Mouse (Mus musculus) left cerebral cortex, postnatal 14 days (tissue): ENCODE data around the gene Gys1. TPM values are rescaled to one million over a fixed set of nuclear protein-coding genes. Genes with fewer than 3 reads are reported as not detected.
"Not testable (repeated sequence)": the region's sequence is repeated elsewhere in the genome, so short reads cannot be mapped to it uniquely, and the experiment has no call there.

Experiments used
- DNase-seq, 2 experiments: peaks; one replicate each; pipeline ENCODE4 v3.0.0; 2021 to 2022; ENCODE audit warnings: low spot score in 2 of 2, mixed read lengths in 1 of 2
- intact Hi-C: fragments of 180-260 bp; cut with DNase I; formaldehyde crosslinking; loops from one replicate; pipeline ENCODE4 v1.15.1; 2025
- total RNA-seq, 2 experiments: library from RNA; stranded (reverse); gene quantifications; 2 replicates each; pipeline ENCODE4 v1.2.3; 2021

Gys1 gene
- total RNA-seq, 2 experiments from 2014 or later: 14.4 to 16.3 TPM

DNA sequence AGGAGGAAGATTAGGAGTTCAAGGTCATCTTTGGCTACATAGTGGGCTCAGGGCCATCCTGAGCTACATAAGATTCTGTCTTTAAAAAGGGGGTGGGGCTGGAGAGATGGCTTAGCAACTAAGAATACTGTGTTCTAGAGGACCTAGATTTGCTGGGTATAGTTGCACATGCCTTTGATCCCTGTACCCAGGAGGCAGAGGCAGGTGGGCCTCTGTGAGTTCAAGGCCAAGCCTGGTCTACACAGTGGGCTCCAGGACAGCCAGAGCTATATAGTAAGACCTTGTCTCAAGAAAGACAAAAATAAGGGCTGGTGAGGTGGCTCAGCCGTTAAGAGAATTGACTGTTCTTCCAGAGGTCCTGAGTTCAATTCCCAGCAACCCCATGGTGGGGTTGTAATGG is 15.3 kb downstream of the Gys1 start:
- intact Hi-C loops: no loop called here
- DNase-seq: no peak

DNA sequence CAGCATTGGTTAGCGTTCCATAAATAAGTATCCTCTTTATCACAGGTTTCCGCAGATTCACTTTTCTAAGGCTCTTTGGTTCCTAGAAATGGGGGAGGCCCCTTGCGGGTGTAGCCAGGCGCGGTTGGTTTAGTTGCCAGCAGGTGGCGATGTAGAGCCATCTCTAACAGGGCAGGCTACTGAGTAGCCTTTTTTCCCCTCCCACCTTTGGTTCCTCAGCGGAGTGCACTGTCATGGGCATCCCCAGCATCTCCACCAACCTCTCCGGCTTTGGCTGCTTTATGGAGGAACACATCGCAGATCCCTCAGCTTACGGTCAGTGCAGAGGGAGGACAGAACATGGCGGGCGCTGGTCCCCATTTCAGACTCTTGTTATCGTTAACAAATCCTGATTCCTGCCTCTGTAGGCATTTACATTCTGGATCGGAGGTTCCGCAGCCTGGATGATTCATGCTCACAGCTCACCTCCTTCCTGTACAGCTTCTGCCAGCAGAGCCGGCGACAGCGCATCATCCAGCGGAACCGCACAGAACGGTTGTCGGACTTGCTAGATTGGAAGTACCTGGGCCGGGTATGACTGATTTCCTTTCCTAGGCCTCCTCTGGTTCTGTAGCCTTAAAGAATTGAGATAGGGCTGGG is 16.8 kb downstream of the Gys1 start:
- intact Hi-C loops: no loop called here
- peak; percentile 92 for DNase-seq

DNA sequence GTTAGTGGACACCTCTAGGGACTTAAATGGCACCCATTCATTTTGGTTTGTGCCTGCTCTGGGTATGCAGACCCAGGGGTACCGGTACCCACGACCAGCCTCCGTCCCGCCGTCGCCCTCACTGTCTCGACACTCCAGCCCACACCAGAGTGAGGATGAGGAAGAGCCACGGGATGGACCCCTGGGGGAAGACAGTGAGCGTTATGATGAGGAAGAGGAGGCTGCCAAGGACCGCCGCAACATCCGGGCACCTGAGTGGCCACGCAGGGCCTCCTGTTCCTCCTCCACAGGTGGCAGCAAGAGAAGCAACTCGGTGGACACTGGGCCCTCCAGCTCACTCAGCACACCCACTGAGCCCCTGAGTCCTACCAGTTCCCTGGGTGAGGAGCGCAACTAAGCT is 20.3 kb downstream of the Gys1 start:
- intact Hi-C loops: no loop called here
- DNase-seq: no peak

DNA sequence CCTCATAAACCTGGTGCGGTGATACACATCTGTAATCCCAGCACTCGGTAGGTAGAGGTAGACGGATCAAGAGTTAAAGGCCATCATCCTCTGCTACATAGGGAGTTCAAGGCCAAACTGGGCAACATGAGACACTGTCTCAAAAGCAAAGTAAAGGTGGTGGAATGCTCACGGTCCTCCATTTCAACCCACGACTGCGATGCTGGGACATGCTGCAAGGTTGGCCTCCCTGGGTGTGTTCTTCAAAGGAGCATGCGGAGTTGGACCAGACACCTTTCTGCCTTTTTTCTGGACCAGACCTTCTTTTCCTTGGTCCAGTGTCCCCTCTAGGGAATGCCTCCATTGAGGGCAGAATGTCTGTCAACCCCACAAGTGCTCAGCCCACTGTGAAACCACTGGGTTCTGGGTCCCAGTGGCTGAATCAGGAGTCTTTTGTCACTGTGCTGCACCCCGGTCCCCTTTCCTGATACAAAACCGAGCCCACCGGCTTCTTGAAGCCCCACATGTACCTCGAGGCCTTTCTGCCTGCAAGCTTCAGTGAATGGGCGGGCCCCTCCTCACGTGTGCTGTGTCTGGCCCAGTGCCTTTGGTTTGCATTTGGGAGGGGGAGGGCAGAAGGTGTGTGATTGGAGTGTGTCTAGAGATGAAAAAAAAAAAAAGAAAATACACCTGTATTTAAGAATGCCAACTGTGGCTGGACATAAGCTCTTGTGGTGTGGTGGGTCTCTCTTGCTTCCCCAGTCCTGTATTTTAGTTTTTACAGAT is 21.5 kb downstream of the Gys1 start:
- DNase-seq: no peak
- intact Hi-C loops: no loop called here

DNA sequence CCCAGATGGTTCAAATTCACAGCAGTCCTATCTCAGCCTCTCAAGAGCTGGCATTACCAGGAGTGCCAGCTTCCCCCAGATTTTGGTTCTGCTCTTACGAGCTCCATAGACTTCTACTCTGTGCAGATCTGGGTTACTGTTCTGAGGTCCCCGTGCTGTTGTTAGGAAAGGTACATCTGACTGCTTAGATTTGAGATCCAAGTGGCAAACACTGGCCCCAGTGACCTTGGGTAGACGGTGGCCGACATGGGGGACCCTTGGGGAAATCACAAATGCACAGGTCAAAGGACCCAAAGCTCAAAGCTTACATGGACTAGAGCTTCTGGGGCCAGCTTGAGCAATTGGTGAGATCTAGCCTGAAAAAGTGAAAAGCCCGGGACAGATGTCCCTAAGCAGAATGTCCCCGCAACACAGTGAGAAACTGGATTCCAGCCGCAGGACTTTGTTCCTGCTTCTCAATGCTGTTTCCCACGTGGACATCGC is 22.1 kb downstream of the Gys1 start:
- intact Hi-C loops: no loop called here
- no peak for DNase-seq

DNA sequence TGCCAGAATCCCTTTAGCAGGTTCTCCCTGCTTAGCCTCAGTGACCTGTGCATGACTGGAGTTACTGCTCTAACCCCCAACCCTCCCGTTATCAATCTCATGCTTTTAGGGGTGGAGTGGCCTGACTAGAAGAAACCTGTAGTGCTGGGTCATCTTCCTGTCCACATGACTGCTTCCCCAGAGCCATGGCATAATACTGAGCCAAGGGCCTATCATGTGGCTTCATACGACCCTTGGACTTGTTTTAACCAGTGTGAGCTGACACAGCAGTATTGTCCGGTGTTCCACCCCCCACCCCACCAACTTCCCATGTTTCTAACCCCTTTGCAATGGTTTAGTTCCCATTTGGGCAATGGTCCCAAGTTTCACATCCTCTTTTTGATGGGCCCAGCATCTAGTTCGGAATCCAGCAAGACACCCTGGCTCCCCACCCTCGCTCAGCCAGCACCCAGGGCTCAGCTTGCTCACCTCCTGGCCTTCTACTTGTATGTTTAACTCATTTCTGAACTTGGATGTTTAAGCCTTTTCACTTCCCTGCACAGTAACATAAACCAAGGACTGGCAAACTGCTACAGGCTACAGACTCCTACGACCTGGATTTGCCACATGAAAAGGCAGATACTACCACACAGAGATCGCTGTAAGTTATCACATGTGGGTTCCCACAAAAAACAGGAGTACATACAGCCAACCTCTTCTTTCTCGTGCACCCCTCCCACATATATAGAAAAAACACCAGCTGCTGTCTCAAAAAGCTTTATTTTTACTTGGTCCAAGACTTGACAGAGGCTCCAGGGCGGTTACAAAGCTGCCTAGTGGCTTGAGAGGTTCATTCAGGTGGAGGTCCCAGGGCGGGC is 22.8 kb downstream of the Gys1 start:
- intact Hi-C loops: no loop called here
- DNase-seq: peak in 1 of 2 experiments; percentile 61

DNA sequence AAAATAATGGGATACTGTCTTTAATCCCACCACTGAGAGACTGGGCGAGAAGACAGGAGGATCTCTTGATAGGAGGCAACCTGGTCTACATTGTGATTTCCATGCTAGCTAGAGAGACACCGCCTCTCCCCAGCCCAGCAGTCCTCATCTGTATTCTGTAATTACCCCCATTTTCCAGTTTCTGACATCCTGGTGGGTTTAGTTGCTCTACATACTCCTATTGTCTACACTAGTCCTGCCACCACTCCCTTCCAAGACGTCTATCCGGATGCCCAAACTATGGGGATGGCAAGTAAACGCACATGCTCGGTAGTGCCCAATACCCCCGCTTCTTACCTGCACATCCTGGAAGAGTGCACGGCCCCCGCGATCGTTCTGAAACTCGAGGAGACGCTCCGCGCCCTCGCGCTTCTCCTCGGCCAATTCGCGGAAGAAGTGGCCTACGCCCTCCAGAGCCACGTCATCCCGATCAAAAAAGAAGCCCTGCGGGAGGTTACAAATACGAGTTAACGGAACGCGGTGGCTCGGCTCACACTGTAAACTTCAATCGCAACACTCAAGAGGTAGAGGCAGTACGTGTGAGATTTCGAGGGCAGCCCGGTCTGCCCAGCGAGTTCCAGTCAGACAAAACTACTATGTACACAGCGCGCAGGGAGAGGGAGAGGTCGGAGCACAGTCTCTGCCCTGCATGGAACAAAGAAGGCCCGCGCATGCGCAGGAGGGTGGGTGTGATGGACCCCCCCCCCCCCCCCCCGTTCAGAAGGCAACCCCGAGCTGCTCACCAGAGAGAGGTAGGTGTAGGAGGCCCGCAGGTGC is 24.3 kb downstream of the Gys1 start:
- peak; percentile 78 to 80 for DNase-seq
- intact Hi-C loops: no loop called here

DNA sequence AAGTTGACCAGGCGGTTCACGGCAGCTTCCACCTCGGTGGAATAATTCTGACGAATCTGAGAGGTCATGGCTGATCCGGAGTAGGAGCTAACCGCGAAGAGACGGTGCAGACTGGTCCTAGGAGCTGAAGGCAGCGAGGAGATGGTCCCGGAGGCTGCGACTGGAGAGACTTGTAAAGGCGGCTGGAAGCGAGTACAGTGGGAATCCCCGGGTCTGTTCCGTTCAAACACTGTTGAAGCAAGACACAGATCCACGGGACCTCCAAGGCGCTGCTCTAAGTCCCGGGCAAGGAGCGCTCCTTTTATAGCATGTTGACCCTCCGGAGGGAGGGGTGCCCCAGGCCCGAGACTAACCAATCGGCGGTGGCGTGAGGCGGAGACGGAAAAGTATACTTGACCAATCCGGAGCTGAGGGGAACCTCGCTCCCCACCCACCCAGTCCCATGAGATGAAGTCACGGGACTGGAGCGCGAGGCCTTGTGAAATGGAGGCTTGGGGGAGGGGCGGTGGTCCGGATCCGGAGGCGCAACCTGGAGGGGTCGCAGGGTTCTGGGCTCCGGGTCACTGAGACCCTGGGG is 25.0 kb downstream of the Gys1 start, which contains the start of gene Ftl1:
Ftl1 (minus strand) TSS at position 321 of the 577 bp plus-strand sequence.
- intact Hi-C loops: loop anchor here (10.0 kb wide), 1 partner anchor 245 kb away; the partner anchor contains the start of gene Dbp
- DNase-seq: peak; percentile 97 to 99

DNA sequence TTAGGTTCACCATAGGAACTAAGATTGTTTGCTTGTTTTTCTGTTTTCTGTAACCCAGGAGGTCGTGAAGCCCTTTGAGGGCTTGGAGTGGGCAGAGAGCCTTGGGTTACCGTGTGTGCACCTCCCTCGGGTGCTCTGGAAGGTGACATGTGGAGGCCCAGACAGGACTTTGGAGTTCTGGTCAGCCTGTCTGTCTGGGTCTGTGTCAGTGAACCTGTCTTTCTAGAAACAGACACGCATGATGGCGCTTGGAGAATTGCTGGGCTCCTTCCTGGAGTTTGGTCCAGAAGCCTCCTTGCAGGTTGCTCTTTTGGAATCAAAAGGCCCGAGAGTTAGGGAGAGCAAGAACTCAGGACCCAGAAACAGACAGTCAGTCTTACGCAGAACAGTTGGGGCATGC is 25.7 kb downstream of the Gys1 start:
- no peak for DNase-seq
- intact Hi-C loops: loop anchor here (10.0 kb wide), 1 partner anchor 244 kb away; the partner anchor contains the start of gene Dbp

DNA sequence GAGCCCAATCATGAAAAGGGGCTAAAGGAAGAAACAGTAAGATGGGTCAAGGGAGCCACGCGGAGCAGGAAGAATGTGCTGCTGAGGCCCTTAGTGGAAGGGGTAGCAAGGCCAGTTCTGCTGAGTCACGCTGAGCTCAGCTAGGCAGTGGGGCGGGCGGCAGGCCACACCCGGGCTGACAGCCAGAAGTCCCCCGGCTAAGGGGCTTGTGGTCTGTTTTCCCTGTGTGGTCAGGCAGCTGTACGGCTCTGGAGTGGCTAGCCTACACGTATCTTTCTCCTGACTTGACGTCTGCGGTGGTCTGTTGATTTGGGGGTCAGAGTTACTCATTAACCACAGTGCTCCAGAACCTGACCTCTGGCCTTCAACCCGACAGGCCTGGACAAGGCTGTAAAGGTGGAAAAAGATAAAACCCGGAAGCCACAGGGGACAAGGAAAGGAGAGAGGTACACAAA is 26.2 kb downstream of the Gys1 start:
- DNase-seq: peak; percentile 41 to 42
- intact Hi-C loops: loop anchor here (10.0 kb wide), 1 partner anchor 244 kb away; the partner anchor contains the start of gene Dbp

DNA sequence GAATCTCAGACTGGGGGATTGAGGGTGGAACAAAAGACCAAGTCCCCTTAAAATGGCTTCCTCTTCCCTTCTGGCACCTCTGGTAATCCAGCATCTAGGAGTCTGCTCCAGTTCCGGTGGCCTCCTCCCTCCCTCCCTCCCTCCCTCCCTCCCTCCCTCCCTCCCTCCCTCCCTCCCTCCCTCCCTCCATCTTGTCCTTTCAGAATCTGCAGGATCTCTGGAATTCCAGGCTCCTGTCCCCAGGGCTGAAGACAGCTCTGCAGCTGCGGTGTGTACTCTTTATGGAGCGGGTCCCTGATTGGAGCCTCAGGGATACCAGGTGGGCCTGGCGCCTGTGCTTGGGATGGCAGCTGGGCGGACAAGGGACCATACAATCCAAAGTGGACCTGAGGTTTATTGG is 26.7 kb downstream of the Gys1 start:
- no peak for DNase-seq
- intact Hi-C loops: loop anchor here (10.0 kb wide), 1 partner anchor 243 kb away; the partner anchor contains the start of gene Dbp

DNA sequence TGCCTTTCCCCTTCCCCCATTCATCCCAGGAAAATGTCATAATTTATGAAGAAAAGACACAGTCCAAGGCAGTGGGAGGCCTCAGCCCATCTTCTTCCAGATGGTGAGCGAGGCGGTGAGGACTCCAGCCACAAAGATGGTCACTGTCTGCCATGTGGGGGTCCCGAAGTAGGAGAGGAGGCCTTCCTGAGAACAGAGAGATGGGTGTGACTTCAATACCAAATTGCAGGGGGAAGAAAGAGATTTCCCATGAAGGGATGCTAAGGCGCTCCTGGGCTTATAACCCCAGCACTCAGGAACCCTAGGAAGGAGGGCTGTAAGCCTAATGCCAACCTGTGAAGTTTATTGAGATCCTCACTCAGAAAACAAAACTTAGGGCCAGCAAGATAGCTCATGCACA is 27.1 kb downstream of the Gys1 start:
- no peak for DNase-seq
- intact Hi-C loops: loop anchor here (10.0 kb wide), 1 partner anchor 243 kb away; the partner anchor contains the start of gene Dbp

DNA sequence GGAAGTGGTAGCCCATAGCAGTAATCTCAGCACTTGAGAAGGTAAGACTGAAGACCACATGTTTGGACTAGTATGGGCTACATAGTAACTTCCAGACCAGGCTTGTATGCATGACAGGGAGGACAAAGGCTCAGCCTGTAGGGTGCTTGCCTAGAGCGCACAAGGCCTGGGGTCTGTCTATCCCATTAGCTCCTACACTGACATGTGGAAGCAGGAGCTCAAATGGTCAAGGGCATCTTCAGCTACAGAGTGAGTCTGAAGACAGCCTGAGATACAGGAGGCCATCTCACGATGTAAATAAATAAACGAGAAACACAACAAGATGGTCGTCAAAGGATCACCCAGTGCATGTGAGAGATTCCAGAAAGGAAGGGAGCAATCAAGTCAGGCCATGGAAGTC is 27.7 kb downstream of the Gys1 start:
- DNase-seq: no peak
- intact Hi-C loops: loop anchor here (10.0 kb wide), 1 partner anchor 242 kb away; the partner anchor contains the start of gene Dbp

DNA sequence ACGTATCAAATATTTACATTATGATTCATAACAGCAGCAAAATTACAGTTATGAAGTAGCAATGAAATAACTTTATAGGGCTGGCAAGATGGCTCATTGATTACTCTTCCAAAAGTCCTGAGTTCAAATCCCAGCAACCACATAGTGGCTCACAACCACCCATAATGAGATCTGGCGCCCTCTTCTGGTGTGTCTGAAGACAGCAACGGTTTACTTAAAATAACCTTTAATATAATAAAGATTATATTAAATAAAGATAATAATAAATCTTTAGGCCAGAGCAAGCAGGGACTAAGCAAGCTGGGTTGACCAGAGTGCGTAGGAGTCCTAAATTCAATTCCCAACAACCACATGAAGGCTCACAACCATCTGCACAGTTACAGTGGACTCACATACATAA is 28.2 kb downstream of the Gys1 start:
- intact Hi-C loops: loop anchor here (10.0 kb wide), 1 partner anchor 242 kb away; the partner anchor contains the start of gene Dbp
- DNase-seq: not testable (repeated sequence)

DNA sequence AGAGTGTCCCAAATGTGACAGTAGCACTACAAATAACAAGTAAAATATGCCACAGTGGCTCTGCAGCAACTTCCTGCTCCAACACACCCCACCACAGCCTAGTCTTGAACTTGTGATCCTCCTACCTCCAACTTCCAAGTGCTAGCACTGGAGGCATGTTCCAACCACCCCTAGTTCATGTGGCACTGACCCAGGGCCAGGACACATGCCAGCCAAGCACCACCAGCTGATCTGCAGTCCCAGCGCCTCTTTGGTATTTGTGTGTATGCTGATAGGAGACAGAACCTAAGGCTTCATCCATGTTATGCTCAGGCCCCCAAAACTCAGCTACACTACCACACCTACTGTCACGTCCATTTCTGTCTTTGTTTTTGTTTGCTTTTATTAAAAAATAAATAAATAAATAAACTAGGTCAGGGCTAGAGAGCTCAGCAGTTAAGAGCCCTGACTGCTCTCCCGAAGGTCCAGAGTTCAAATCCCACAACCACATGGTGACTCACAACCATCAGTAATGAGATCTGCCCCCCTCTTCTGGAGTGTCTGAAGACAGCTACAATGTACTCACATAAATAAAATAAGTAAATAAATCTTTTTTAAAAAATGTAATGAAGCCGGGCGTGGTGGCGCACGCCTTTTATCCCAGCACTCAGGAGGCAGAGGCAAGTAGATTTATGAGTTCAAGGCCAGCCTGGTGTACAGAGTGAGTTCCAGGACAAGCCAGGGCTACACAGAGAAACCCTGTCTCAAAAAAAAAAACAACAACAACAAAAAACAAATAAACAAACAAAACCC is 29.5 kb downstream of the Gys1 start:
- intact Hi-C loops: loop anchor here (10.0 kb wide), 1 partner anchor 241 kb away; the partner anchor contains the start of gene Dbp
- no peak for DNase-seq

DNA sequence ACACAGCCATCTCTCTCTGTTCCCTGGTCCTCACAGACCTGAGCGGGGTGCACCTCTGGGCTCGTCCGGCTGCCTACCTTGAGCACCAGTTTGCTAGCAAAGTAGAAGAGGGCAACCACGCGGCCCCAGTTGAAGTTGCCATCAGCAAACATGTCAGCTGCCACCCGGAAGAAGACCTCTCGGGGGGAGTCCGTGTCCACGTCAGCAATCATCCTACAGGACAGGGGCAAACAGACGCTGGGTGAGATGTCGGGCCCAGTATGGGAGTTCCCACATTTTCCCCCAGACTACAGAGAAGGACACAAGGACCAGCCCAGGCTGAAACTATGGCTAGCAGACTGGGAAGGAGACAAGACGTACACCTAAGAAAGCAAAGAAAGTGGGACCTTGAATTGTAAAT is 30.5 kb downstream of the Gys1 start:
- DNase-seq: no peak
- intact Hi-C loops: loop anchor here (10.0 kb wide), 1 partner anchor 240 kb away; the partner anchor contains the start of gene Dbp

DNA sequence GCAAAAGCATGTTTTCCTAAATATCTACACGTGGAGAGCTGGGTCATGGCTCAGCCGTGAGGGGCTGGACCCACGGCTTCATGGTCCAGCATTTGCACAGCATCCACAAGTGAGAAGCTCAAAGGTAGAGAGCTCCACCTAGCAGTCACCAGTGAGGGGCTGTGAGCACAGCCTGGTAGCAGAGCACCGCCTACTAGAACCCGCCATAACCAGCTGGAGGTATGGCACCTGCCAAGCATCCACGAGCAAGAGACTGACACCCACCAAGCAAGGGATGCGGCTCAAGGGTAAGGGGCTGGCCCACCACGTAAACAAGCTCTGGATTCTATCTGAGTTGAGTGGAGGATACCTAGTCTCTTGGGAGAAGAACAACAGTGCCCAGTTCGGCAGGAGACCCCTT is 30.9 kb downstream of the Gys1 start:
- DNase-seq: no peak
- intact Hi-C loops: loop anchor here (10.0 kb wide), 1 partner anchor 239 kb away; the partner anchor contains the start of gene Dbp
